Comparison of ENCODE assay signal across 7 mouse cellular contexts in genomic region chr3:87616957-87617810, GRCm38 (mm10). TPM values are rescaled to one million over a fixed set of nuclear protein-coding genes. Genes with fewer than 3 reads are reported as not detected.
DNase-seq lines count a peak whose midpoint lies in the region; ATAC-seq lines count a peak whose summit lies in the region.

Gene Arhgef11, plus strand, starts transcription at chr3:87617559.

- peak within 1 kb of the TSS; percentile 93 for H3K27ac ChIP-seq in intestine, embryonic 15.5 days
- peak within 1 kb of the TSS; percentile 91 for H3K27ac ChIP-seq in midbrain, embryonic 10.5 days (replicated peaks)

- peak; percentile 94 for ATAC-seq in intestine, embryonic 15.5 days

- peak; percentile 92 for DNase-seq in adrenal gland, adult 2 months
- peak; percentile 94 for DNase-seq in embryo, embryonic 11 days
- DNase-seq in gastrocnemius, postnatal 36 days: peak; percentile 74 to 77
- peak; percentile 72 to 80 for DNase-seq in left cerebral cortex, postnatal 36 days (ENCODE audit: low spot score in 2 of 2)
- DNase-seq in midbrain, embryonic 10.5 days (ENCODE audit: low spot score): peak; percentile 88
- peak; percentile 74 for DNase-seq in right cerebral cortex, postnatal 4 days

- H3K36me3 ChIP-seq in intestine, embryonic 15.5 days: no peaks in the 10 kb centered on the region
- no peaks in the 10 kb centered on the region for H3K36me3 ChIP-seq in midbrain, embryonic 10.5 days

- intact Hi-C loops in gastrocnemius, postnatal 36 days (cut with DNase I): loop anchor here (5.0 kb wide), 1 partner anchor 85 kb away; no protein-coding TSS in a partner anchor
- intact Hi-C loops in left cerebral cortex, postnatal 36 days (cut with DNase I): loop anchor here (5.0 kb wide), 2 partner anchors 45 to 50 kb away; no protein-coding TSS in a partner anchor

- H3K4me3 ChIP-seq in intestine, embryonic 15.5 days (replicated peaks): peak within 1 kb of the TSS; percentile 82
- peak within 1 kb of the TSS; percentile 82 for H3K4me3 ChIP-seq in midbrain, embryonic 10.5 days

- H3K27me3 ChIP-seq in intestine, embryonic 15.5 days (replicated peaks): no peaks in the 10 kb centered on the region
- peaks cover 5% of the 10 kb centered on the region; the same call in 1 of the 2 replicates for H3K27me3 ChIP-seq in midbrain, embryonic 10.5 days (ENCODE audit: low read depth, poor library complexity, severe bottlenecking)

- peak within 1 kb of the TSS; percentile 95 for H3K9ac ChIP-seq in intestine, embryonic 15.5 days

- H3K4me1 ChIP-seq in intestine, embryonic 15.5 days (replicated peaks): peaks cover 20% of the 10 kb centered on the region
- peaks cover 45% of the 10 kb centered on the region for H3K4me1 ChIP-seq in midbrain, embryonic 10.5 days

- WGBS in intestine, embryonic 15.5 days: 1% methylated on average over 81 of the region's 101 CpGs
- under 1% methylated on average over 101 of the region's 101 CpGs for WGBS in midbrain, embryonic 10.5 days

- H3K9me3 ChIP-seq in intestine, embryonic 15.5 days: no peaks in the 10 kb centered on the region
- H3K9me3 ChIP-seq in midbrain, embryonic 10.5 days (replicated peaks): no peaks in the 10 kb centered on the region

- H3K4me2 ChIP-seq in intestine, embryonic 15.5 days (replicated peaks): peak within 1 kb of the TSS; percentile 90

RNA-seq across cellular contexts. Expression of gene Arhgef11, which starts in this region (rescaled TPM):
- 10 to 100 TPM; 38.0 to 40.0 TPM for total RNA-seq in adrenal gland, adult 2 months (2021)
- 27.7 and 33.0 TPM in 2 replicates for polyA plus RNA-seq in adrenal gland, adult 2 months (2012; rRNA removed)
- total RNA-seq in gastrocnemius, postnatal 36 days (2021): 10 to 100 TPM; 16.5 to 16.9 TPM
- polyA plus RNA-seq in intestine, embryonic 15.5 days (2015; fragmentation: Nextera tagmentation; extraction: Ambion mirVana): 13.7 and 14.4 TPM in 2 replicates
- total RNA-seq in left cerebral cortex, postnatal 36 days (2021): 10 to 100 TPM; 55.6 to 60.3 TPM
- 12.9 and 15.5 TPM in 2 replicates for polyA plus RNA-seq in midbrain, embryonic 10.5 days (2016; fragmentation: Nextera tagmentation; extraction: Ambion mirVana)

Comparison
In these comparisons a context has a peak if more than half of its experiments do, and no peak if none do; other contexts are left out.
1. Peak in every context shown above with its lines: DNase-seq, ATAC-seq, H3K4me3 ChIP-seq and H3K27ac ChIP-seq.